Comparison of ENCODE assay signal across 7 mouse cellular contexts in the genomic region with DNA sequence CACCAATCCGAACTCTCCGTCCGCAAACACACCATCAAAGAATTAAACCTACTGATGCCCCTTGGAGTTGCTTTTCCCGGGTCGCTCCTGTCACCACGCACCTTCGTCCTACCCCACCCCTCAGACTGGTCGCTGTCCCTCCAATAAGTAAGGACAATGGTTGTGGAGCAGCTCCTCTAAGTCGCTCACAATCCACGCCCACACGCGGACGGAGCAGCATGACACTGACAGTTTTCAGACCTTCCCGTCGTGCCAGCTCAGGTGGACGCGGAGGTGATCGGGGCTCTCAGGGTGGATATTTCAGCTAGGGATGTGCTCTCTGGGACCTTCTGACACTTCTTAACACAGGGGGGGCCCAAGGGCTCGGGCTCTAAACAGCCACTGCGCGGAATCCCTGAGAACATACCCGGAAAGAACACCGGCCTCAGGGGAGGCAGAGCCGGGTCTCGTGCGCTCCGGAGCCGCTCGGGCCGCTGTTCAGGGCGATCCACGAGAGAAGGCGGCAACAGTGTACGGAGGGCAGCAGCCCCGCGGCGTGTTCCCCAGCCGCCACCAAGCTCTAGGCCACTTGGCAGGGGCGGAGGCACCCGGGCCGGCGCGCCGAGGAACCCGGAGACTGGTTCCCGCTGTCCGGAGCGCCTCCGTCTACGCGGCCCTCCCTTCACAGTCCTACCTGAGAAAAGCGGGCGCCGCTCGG. TPM values are rescaled to one million over a fixed set of nuclear protein-coding genes. Genes with fewer than 3 reads are reported as not detected.
DNase-seq lines count a peak whose midpoint lies in the region; ATAC-seq and TF ChIP-seq lines count a peak whose summit lies in the region.

No protein-coding gene starts in this region.

- TF ChIP-seq CTCF in MEL (IDR thresholded peaks at IDR 0.05 in 2 of 3, conservative IDR thresholded peaks at IDR 0.05 in 1 of 3; ENCODE audit: control insufficient read depth in 1 of 3, insufficient read depth in 1 of 3, low read depth in 2 of 3, low read length in 3 of 3, poor library complexity in 1 of 3, severe bottlenecking in 1 of 3) = no peak
- no peak for TF ChIP-seq CTCF in cortical plate, adult 2 months (IDR thresholded peaks at IDR 0.05; ENCODE audit: extremely low read depth, insufficient read depth, low read length)
- no peak for TF ChIP-seq CTCF in heart, adult 2 months (IDR thresholded peaks at IDR 0.05)

- peaks cover 4 to 15% of the 10 kb centered on the region in 2 experiments for H3K4me1 ChIP-seq in MEL (ENCODE audit: control insufficient read depth in 1 of 2, insufficient read depth in 2 of 2, low read length in 2 of 2)
- H3K4me1 ChIP-seq in cortical plate, adult 2 months (ENCODE audit: control insufficient read depth, insufficient read depth, low read length) = peaks cover 3% of the 10 kb centered on the region; the same call in 1 of the 2 replicates
- H3K4me1 ChIP-seq in heart, adult 2 months (ENCODE audit: control insufficient read depth, insufficient read depth, low read length) = peaks cover 2% of the 10 kb centered on the region; the same call in 1 of the 2 replicates
- H3K4me1 ChIP-seq in neural tube, embryonic 15.5 days = peaks cover 13% of the 10 kb centered on the region

- H3K27me3 ChIP-seq in MEL (ENCODE audit: control insufficient read depth in 1 of 2, insufficient read depth in 2 of 2, low read length in 2 of 2) = no peaks in the 10 kb centered on the region
- no peaks in the 10 kb centered on the region for H3K27me3 ChIP-seq in heart, adult 2 months (ENCODE audit: control insufficient read depth, insufficient read depth, low read length)
- H3K27me3 ChIP-seq in neural tube, embryonic 15.5 days (replicated peaks) = no peaks in the 10 kb centered on the region

- H3K4me2 ChIP-seq in neural tube, embryonic 15.5 days = peak overlapping the region; percentile 74

- TF ChIP-seq POLR2A in MEL (IDR thresholded peaks at IDR 0.05; ENCODE audit: control insufficient read depth in 1 of 2, insufficient read depth in 1 of 2, low read depth in 1 of 2, low read length in 2 of 2, poor library complexity in 1 of 2) = peak in 1 of 2 experiments; percentile 75; a peak in 1 of 4 replicates
- no peak for TF ChIP-seq POLR2A in cortical plate, adult 2 months (IDR thresholded peaks at IDR 0.05; ENCODE audit: extremely low read depth, insufficient read depth, low read length)
- no peak for TF ChIP-seq POLR2A in heart, adult 2 months (IDR thresholded peaks at IDR 0.05; ENCODE audit: insufficient read depth, low read depth, low read length)

- H3K79me2 ChIP-seq in MEL (ENCODE audit: control insufficient read depth, insufficient read depth, low read length, poor library complexity) = peaks cover 26% of the 10 kb centered on the region
- H3K79me2 ChIP-seq in heart, adult 2 months (replicated peaks; ENCODE audit: control insufficient read depth, insufficient read depth, low read length) = 0 out of 2 replicates have a peak, but pooled peaks cover 2% of the 10 kb centered on the region

- intact Hi-C loops in heart, adult 2 months (cut with DNase I) = loop anchor here (5.0 kb wide), 1 partner anchor 79 kb away; a partner anchor contains a TSS

- peak overlapping the region; percentile 60 to 71 for H3K4me3 ChIP-seq in MEL (ENCODE audit: control insufficient read depth in 1 of 2, insufficient read depth in 1 of 2, low read depth in 2 of 2, low read length in 2 of 2)
- peak overlapping the region; percentile 74 for H3K4me3 ChIP-seq in cortical plate, adult 2 months (ENCODE audit: insufficient read depth, low read length)
- peak overlapping the region; percentile 84 for H3K4me3 ChIP-seq in heart, adult 2 months
- H3K4me3 ChIP-seq in neural tube, embryonic 15.5 days (replicated peaks) = peak overlapping the region; percentile 100

- no peaks in the 10 kb centered on the region for H3K9me3 ChIP-seq in MEL (replicated peaks; ENCODE audit: insufficient read depth, low read length)
- no peaks in the 10 kb centered on the region for H3K9me3 ChIP-seq in neural tube, embryonic 15.5 days (replicated peaks)

- TF ChIP-seq EP300 in MEL (IDR thresholded peaks at IDR 0.05; ENCODE audit: low read depth in 1 of 2, low read length in 2 of 2) = no peak
- no peak for TF ChIP-seq EP300 in heart, adult 2 months (IDR thresholded peaks at IDR 0.05; ENCODE audit: insufficient read depth, low read depth, low read length)

- ATAC-seq in neural tube, embryonic 15.5 days (ENCODE audit: low FRiP score) = peak; percentile 87

- H3K27ac ChIP-seq in MEL (ENCODE audit: control insufficient read depth, low read depth, low read length) = peak overlapping the region; percentile 42
- no peak overlapping the region for H3K27ac ChIP-seq in cortical plate, adult 2 months (ENCODE audit: insufficient read depth, low read length)
- H3K27ac ChIP-seq in heart, adult 2 months = peak overlapping the region; percentile 77
- H3K27ac ChIP-seq in neural tube, embryonic 15.5 days (replicated peaks) = peak overlapping the region; percentile 85

- DNase-seq in B cell, adult 2 months = peak; percentile 41 to 46
- DNase-seq in MEL (ENCODE audit: low read depth, low spot score) = peak; percentile 80
- peak in 1 of 2 experiments; percentile 40 for DNase-seq in heart, adult 2 months
- DNase-seq in kidney, adult 9 months = peak; percentile 22
- peak; percentile 36 to 46 for DNase-seq in lung, adult 18-20 months

- TF ChIP-seq RAD21 in MEL (IDR thresholded peaks at IDR 0.05; ENCODE audit: low read depth, low read length) = no peak

- under 1% methylated on average over 54 of the region's 55 CpGs for WGBS in heart, adult 2 months
- WGBS in neural tube, embryonic 15.5 days = under 1% methylated on average over 55 of the region's 55 CpGs

- peak overlapping the region; percentile 92 for H3K9ac ChIP-seq in MEL (ENCODE audit: control insufficient read depth, low read depth, low read length, poor library complexity, severe bottlenecking)
- H3K9ac ChIP-seq in heart, adult 2 months (ENCODE audit: low read depth, low read length) = peak overlapping the region; percentile 84
- H3K9ac ChIP-seq in neural tube, embryonic 15.5 days (replicated peaks) = peak overlapping the region; percentile 83

- H3K36me3 ChIP-seq in MEL (ENCODE audit: control insufficient read depth in 1 of 2, insufficient read depth in 2 of 2, low read length in 2 of 2) = peaks cover 3 to 25% of the 10 kb centered on the region in 2 experiments
- no peaks in the 10 kb centered on the region for H3K36me3 ChIP-seq in heart, adult 2 months (ENCODE audit: control insufficient read depth, insufficient read depth, low read length)
- H3K36me3 ChIP-seq in neural tube, embryonic 15.5 days = no peaks in the 10 kb centered on the region

TF ChIP-seq in MEL, 35 proteins besides CTCF, POLR2A, EP300 and RAD21:
- TF ChIP-seq MXI1 (IDR thresholded peaks at IDR 0.05; ENCODE audit: low read depth, low read length) (peak; percentile 94), ELF1 (IDR thresholded peaks at IDR 0.05; ENCODE audit: low read depth, low read length) (no peak), HCFC1 (IDR thresholded peaks at IDR 0.05; ENCODE audit: low read depth, low read length) (no peak), TAL1 (IDR thresholded peaks at IDR 0.05; ENCODE audit: low read length) (no peak)

RNA-seq across cellular contexts. Expression of a gene that starts 0.9 kb away (rescaled TPM):
- 35.5 and 36.1 TPM in 2 replicates for total RNA-seq in MEL (2012; rRNA removed)
- 10 to 100 TPM in 1 of 2 experiments, not detected in 1; 35.5 TPM for polyA plus RNA-seq in MEL (2012; ENCODE audit: insufficient read depth in 1 of 2, insufficient read length in 2 of 2, low read depth in 1 of 2, low replicate concordance in 2 of 2, missing spikeins in 1 of 2)
- 31.3 and 32.3 TPM in 2 replicates for polyA plus RNA-seq in cortical plate, adult 2 months (2012; rRNA removed)
- total RNA-seq in heart, adult 2 months (2021) = 10 to 100 TPM; 21.3 to 21.6 TPM
- polyA plus RNA-seq in heart, adult 2 months (2012; rRNA removed) = 4.5 and 7.1 TPM in 2 replicates
- 39.6 and 43.4 TPM in 2 replicates for polyA plus RNA-seq in neural tube, embryonic 15.5 days (2015; fragmentation: Nextera tagmentation; extraction: Ambion mirVana)
